Mouse (Mus musculus) kidney, adult 2 months (tissue): ENCODE data around the gene Stt3b. TPM values are rescaled to one million over a fixed set of nuclear protein-coding genes. Genes with fewer than 3 reads are reported as not detected.
"Not testable (repeated sequence)": the region's sequence is repeated elsewhere in the genome, so short reads cannot be mapped to it uniquely, and the experiment has no call there.

Source experiments
- DNase-seq: peaks from one replicate; pipeline ENCODE4 v3.0.0; 2021
- H3K27ac ChIP-seq: fragments of 200-500 bp; 2 replicates; pipeline ENCODE4 v1.5.1; 2012; ENCODE audit warnings: low read depth, low read length, control low read depth, inconsistent platforms; ENCODE audit not compliant: insufficient read depth
- H3K27me3 ChIP-seq: fragments of 200-500 bp; replicated peaks from 2 replicates; pipeline ENCODE4 v1.6.1; 2012; ENCODE audit warnings: mild to moderate bottlenecking, moderate library complexity, low read length, inconsistent platforms; ENCODE audit not compliant: control insufficient read depth, insufficient read depth
- H3K36me3 ChIP-seq: fragments of 200-500 bp; 2 replicates; pipeline ENCODE4 v1.6.1; 2012; ENCODE audit warnings: mild to moderate bottlenecking, moderate library complexity, low read length, inconsistent platforms; ENCODE audit not compliant: control insufficient read depth, insufficient read depth
- H3K4me1 ChIP-seq: fragments of 200-500 bp; 2 replicates; pipeline ENCODE4 v1.6.1; 2011; ENCODE audit warnings: low read length; ENCODE audit not compliant: control insufficient read depth, insufficient read depth
- H3K4me3 ChIP-seq: fragments of 200-500 bp; 2 replicates; pipeline ENCODE4 v1.5.1; 2011; ENCODE audit warnings: mild to moderate bottlenecking, low read depth, low read length, control low read depth; ENCODE audit not compliant: insufficient read depth
- CTCF ChIP-seq: fragments of 200-500 bp; conservative IDR thresholded peaks from 2 replicates; pipeline ENCODE4 v1.5.1; 2011; ENCODE audit warnings: low read depth, mild to moderate bottlenecking, control low read depth, low read length, moderate library complexity, mixed read lengths; ENCODE audit not compliant: insufficient read depth, insufficient read length
- POLR2A ChIP-seq: fragments of 200-500 bp; IDR thresholded peaks from one replicate; pipeline ENCODE4 v1.6.1; 2011; ENCODE audit warnings: low read depth, low read length, control low read depth
- WGBS: fragments of 180-500 bp; shearing (Covaris S2); methylation state at CpG from one replicate; pipeline ENCODE4 v1.1.7; 2018; 5-methylcytosine and 5-hydroxymethylcytosine counted together
- polyA plus RNA-seq: library from polyadenylated mRNA; depleted of rRNA; stranded (reverse); fragments of >200 nt; gene quantifications from 2 replicates; pipeline ENCODE4 v1.2.3, GENCODE M21; 2012

Gene Stt3b
- polyA plus RNA-seq, 1 experiment, result 45.9 TPM

DNA sequence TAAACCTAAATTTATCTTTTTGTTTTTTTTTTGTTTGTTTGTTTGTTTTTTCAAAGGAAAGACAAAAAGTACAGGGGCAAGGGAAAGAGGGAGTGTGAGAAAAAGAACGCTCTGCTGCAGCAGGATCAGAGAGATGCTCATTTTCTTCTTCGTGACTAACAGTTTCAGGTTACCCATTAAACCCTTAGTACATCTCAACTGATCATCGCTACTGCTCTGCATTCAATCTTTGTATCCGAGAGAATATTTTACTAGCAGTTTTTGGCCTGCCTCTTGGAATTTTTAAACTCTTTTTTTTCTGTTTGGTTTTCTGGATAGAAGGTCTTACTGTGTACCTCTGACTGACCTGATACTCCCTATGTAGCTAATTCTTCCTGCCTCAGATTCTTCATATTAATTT lies 25.8 kb downstream of the Stt3b start:
- WGBS, result 41% methylated on average over 4 of the region's 4 CpGs
- peak; percentile 68 for DNase-seq
- Histone ChIP-seq H3K4me3 (no peak overlapping the region), H3K27me3 (no peaks in the 10 kb centered on the region), H3K36me3 (no peaks in the 10 kb centered on the region), H3K4me1 (peaks cover 24% of the 10 kb centered on the region), H3K27ac (no peak overlapping the region)
- TF ChIP-seq POLR2A (no peak), CTCF (no peak)

DNA sequence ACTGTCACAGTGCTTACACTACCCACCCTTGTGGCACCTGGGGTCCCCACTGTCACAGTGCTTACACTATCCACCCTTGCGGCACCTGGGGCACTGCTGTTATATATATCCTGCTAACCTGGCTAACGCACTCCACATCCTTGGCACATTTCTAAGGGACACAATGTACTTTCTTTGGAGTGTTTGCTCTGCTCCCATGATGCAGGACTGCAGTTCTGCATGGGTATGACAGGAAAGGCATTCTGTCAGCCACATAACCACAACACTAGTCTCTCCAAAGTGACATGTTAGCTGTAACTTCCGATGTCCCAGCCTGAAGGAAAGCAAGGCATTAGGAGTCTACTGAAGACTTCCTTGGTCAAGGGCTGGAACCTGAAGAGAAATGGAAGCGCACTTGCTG lies 26.8 kb downstream of the Stt3b start:
- Histone ChIP-seq H3K4me1 (peaks cover 19% of the 10 kb centered on the region), H3K27me3 (no peaks in the 10 kb centered on the region), H3K27ac (no peak overlapping the region), H3K4me3 (no peak overlapping the region), H3K36me3 (no peaks in the 10 kb centered on the region)
- TF ChIP-seq POLR2A, result no peak
- no peak for TF ChIP-seq CTCF
- whole genome bisulfite sequencing, result 85% methylated on average over 4 of the region's 4 CpGs
- no peak for DNase-seq

GRCm38 (mm10) chr9:115278641-115279040 lies 31.6 kb downstream of the Stt3b start:
- Histone ChIP-seq H3K4me1 (peaks cover 8% of the 10 kb centered on the region; the same call in 1 of the 2 replicates), H3K4me3 (no peak overlapping the region), H3K36me3 (peaks cover 3% of the 10 kb centered on the region; the same call in 1 of the 2 replicates), H3K27me3 (no peaks in the 10 kb centered on the region), H3K27ac (0 out of 2 replicates have a peak overlapping the region, but pooled peaks have one; percentile 12)
- TF ChIP-seq CTCF (no peak), POLR2A (no peak)
- peak; percentile 65 for DNase-seq
- 64% methylated on average over 1 of the region's 1 CpGs for WGBS

DNA sequence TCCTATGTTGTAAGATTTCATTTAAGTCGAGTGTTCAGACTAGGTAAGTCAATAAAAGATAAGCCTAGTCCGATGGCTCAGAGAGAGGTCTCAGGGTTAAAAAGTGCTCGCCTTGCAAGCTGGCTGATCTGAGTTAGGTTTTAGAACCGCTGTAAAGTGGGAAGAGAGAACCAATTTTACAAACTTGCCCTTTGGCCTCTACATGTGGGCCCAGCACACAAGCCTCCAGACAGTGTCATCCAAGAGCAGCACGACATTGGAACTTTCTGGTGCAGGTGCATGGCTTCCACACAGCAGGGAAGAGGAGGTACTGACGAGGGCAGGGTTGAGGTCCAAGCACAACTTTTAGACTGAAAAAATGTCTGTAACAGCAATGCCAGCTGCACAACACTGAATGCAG lies 35.4 kb downstream of the Stt3b start:
- WGBS, result 68% methylated on average over 6 of the region's 6 CpGs
- Histone ChIP-seq H3K27ac (no peak overlapping the region), H3K4me3 (no peak overlapping the region), H3K36me3 (peaks cover 3% of the 10 kb centered on the region; the same call in 1 of the 2 replicates), H3K27me3 (no peaks in the 10 kb centered on the region), H3K4me1 (0 out of 2 replicates have a peak, but pooled peaks cover 5% of the 10 kb centered on the region)
- no peak for DNase-seq
- no peak for TF ChIP-seq CTCF
- TF ChIP-seq POLR2A, result no peak

GRCm38 (mm10) chr9:115273095-115273649 lies 37.0 kb downstream of the Stt3b start:
- no peak overlapping the region for H3K4me3 ChIP-seq
- H3K4me1 ChIP-seq, result no peaks in the 10 kb centered on the region
- DNase-seq, result no peak
- no peak overlapping the region for H3K27ac ChIP-seq
- H3K27me3 ChIP-seq, result no peaks in the 10 kb centered on the region
- 96% methylated on average over 7 of the region's 7 CpGs for WGBS
- TF ChIP-seq CTCF (no peak), POLR2A (no peak)
- H3K36me3 ChIP-seq, result peaks cover 3% of the 10 kb centered on the region; the same call in 1 of the 2 replicates

DNA sequence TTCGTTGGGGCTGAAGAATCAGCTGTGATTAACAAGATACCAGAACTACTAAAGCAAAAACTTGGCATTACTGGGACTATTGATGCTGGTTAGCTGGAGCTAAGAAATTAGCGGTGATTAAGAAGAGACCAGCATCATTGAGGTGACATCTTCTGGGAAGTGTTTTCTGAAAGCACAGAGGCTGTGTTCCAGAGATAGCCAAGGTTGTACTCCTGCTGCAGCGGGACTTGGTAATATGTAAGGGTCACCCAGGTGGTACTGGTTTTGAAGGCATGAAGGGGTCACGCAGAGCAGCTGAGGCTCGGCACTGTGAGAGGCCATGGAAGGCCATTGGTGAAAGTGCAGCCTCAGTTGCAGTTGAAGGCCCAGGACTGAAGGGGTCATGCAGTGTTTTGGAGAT lies 37.8 kb downstream of the Stt3b start:
- not testable (repeated sequence) for H3K36me3 ChIP-seq, H3K27me3 ChIP-seq, H3K4me1 ChIP-seq, H3K4me3 ChIP-seq, H3K27ac ChIP-seq
- WGBS, result 88% methylated on average over 5 of the region's 5 CpGs
- peak; percentile 46 for DNase-seq

DNA sequence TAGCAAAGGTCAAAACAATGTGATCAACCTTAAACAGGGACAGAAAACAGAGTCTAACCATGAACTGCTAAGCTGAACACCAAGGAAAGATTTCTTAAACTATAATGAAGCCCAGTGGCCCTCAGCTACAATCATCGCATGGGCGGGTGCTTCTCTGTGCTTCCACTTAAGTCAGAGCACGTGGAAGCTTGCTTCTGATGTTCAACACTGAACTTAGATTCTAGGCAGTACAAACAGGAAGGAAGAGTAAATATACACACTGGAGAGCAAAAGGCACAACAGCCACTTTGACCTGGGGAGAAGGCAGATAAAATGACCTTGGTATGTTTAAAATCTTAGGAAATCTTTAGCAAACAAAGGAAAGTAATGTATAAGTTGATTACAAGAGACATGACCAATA lies 38.7 kb downstream of the Stt3b start:
- no peak overlapping the region for H3K4me3 ChIP-seq
- H3K4me1 ChIP-seq, result no peaks in the 10 kb centered on the region
- peaks cover 1% of the 10 kb centered on the region; the same call in 1 of the 2 replicates for H3K36me3 ChIP-seq
- 78% methylated on average over 3 of the region's 3 CpGs for WGBS
- no peaks in the 10 kb centered on the region for H3K27me3 ChIP-seq
- no peak for TF ChIP-seq CTCF
- no peak for TF ChIP-seq POLR2A
- no peak for DNase-seq
- no peak overlapping the region for H3K27ac ChIP-seq

- Histone ChIP-seq H3K4me1 (no peaks in the 10 kb centered on the region), H3K27ac (no peak overlapping the region), H3K36me3 (no peaks in the 10 kb centered on the region; the same call in 1 of the 2 replicates), H3K27me3 (no peaks in the 10 kb centered on the region), H3K4me3 (no peak overlapping the region)
- no peak for DNase-seq
- WGBS, result 69% methylated on average over 5 of the region's 5 CpGs
- TF ChIP-seq CTCF (no peak), POLR2A (no peak)
Observed at GRCm38 (mm10) chr9:115261896-115262295, 48.3 kb downstream of the Stt3b start.
